Mouse (Mus musculus) hindbrain, embryonic 16.5 days (tissue): Measurements from ENCODE around the gene Dst. TPM values are rescaled to one million over a fixed set of nuclear protein-coding genes. Genes with fewer than 3 reads are reported as not detected.
A peak's percentile ranks its signal among the peaks of the same experiment; 100 is the strongest.

ENCODE experiments used
- ATAC-seq: fragments of 200-750 bp; cut with Nextera tagmentation; 2 replicates; pipeline ENCODE4 v1.8.0; 2017; ENCODE audit warnings: moderate TSS enrichment, moderate library complexity
- H3K27ac ChIP-seq: fragments of 300-500 bp; sonication (generic); 2 replicates; pipeline ENCODE4 v1.5.1; 2014; ENCODE audit warnings: low read depth, mild to moderate bottlenecking, control low read depth, low read length, moderate library complexity
- H3K27me3 ChIP-seq: fragments of 300-500 bp; sonication (generic); replicated peaks from 2 replicates; pipeline ENCODE4 v1.6.1; 2014; ENCODE audit warnings: low read length; ENCODE audit not compliant: control insufficient read depth, insufficient read depth
- H3K36me3 ChIP-seq: fragments of 300-500 bp; sonication (generic); 2 replicates; pipeline ENCODE4 v1.6.1; 2014; ENCODE audit warnings: mild to moderate bottlenecking, low read length, moderate library complexity, mixed read lengths; ENCODE audit not compliant: control insufficient read depth, insufficient read depth
- H3K4me1 ChIP-seq: fragments of 300-500 bp; sonication (generic); 2 replicates; pipeline ENCODE4 v1.6.1; 2014; ENCODE audit warnings: low read depth, low read length; ENCODE audit not compliant: control insufficient read depth, insufficient read depth
- H3K4me2 ChIP-seq: fragments of 300-500 bp; sonication (generic); 2 replicates; pipeline ENCODE4 v1.6.1; 2014; ENCODE audit warnings: mild to moderate bottlenecking, low read length, control low read depth, moderate library complexity
- H3K4me3 ChIP-seq: fragments of 300-500 bp; sonication (generic); 2 replicates; pipeline ENCODE4 v1.5.1; 2014; ENCODE audit warnings: mild to moderate bottlenecking, low read length, control low read depth, moderate library complexity
- H3K9ac ChIP-seq: fragments of 300-500 bp; sonication (generic); 2 replicates; pipeline ENCODE4 v1.6.1; 2014; ENCODE audit warnings: low read depth, mild to moderate bottlenecking, control low read depth, low read length, moderate library complexity
- H3K9me3 ChIP-seq: fragments of 300-500 bp; sonication (generic); 2 replicates; pipeline ENCODE4 v1.6.1; 2014; ENCODE audit warnings: mild to moderate bottlenecking, low read length, moderate library complexity; ENCODE audit not compliant: control insufficient read depth
- WGBS: fragments of 180-500 bp; shearing (Covaris S2); extraction: QIAGEN DNeasy Blood & Tissue Kit; methylation state at CpG from one replicate; pipeline ENCODE4 v1.1.7; 2014; 5-methylcytosine and 5-hydroxymethylcytosine counted together
- polyA plus RNA-seq: library from polyadenylated mRNA; unstranded; fragments of >200 nt; fragmentation: Nextera tagmentation; extraction: Ambion mirVana; gene quantifications from 2 replicates; pipeline ENCODE4 v1.2.1, GENCODE M21; 2015

Gene Dst
- polyA plus RNA-seq, 1 experiment from 2014 or later: 38.3 TPM

GRCm38 (mm10) chr1:34109599-34110210 lies 201.7 kb downstream of the Dst start:
- 71% methylated on average over 6 of the region's 6 CpGs for WGBS

DNA sequence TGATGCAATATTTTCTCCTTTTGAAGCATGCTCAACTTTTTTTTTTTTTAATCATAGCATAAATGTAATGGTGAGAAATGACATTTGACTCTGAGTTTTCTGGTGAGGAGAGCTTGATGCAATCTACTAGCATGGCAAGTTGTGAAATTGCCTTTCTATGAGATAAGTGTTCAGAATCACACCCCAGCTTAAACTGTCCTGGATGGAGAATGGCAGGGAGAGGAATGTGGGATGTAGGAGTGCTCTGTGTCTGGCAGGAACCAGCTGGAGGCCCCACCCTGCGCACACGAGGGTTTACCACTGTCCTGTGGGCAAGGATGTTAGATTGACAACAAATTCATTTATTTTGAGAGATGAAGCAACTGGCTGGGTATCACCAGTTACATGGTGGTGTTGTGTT lies 202.8 kb downstream of the Dst start:
- 0 out of 2 replicates have a peak, but pooled peaks cover 2% of the 10 kb centered on the region for H3K4me1 ChIP-seq
- ATAC-seq: no peak
- no peaks in the 10 kb centered on the region for H3K9me3 ChIP-seq
- H3K27me3 ChIP-seq: no peaks in the 10 kb centered on the region
- H3K4me3 ChIP-seq: no peak overlapping the region
- no peak overlapping the region for H3K27ac ChIP-seq
- no peaks in the 10 kb centered on the region for H3K36me3 ChIP-seq
- H3K4me2 ChIP-seq: no peak overlapping the region
- no peak overlapping the region for H3K9ac ChIP-seq
- 75% methylated on average over 2 of the region's 2 CpGs for WGBS

More at GRCm38 (mm10) chr1:34109599-34110210, 201.7 kb downstream of the Dst start:
- Histone ChIP-seq H3K4me2 (no peak overlapping the region), H3K4me1 (0 out of 2 replicates have a peak, but pooled peaks cover 2% of the 10 kb centered on the region), H3K9me3 (no peaks in the 10 kb centered on the region), H3K36me3 (no peaks in the 10 kb centered on the region), H3K27ac (no peak overlapping the region), H3K9ac (no peak overlapping the region), H3K27me3 (no peaks in the 10 kb centered on the region), H3K4me3 (no peak overlapping the region)
- no peak for ATAC-seq

DNA sequence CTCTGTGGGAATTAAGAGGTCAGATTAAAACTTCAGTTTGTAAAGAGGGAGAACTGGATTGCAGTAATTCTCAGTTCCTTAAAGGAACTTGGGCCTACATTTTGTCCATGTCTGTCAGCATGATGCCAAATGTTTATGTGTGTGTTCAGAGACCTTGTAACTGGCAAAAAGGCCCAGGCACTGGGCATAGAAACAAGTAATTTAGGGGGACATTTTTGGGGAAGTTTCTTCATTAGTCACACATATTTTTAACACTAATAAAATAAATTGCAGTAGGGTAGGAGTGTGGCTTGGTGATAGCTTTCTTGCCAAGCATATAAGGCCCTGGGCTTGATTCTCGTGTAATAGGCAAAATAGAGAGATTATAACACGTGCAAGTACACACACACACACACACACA lies 203.9 kb downstream of the Dst start:
- no peaks in the 10 kb centered on the region for H3K9me3 ChIP-seq
- H3K36me3 ChIP-seq: no peaks in the 10 kb centered on the region
- H3K9ac ChIP-seq: no peak overlapping the region
- no peak overlapping the region for H3K27ac ChIP-seq
- WGBS: 91% methylated on average over 2 of the region's 2 CpGs
- no peaks in the 10 kb centered on the region for H3K27me3 ChIP-seq
- H3K4me2 ChIP-seq: no peak overlapping the region
- no peak for ATAC-seq
- no peaks in the 10 kb centered on the region for H3K4me1 ChIP-seq
- no peak overlapping the region for H3K4me3 ChIP-seq

- WGBS: 81% methylated on average over 11 of the region's 11 CpGs
- ATAC-seq: no peak
Observed at GRCm38 (mm10) chr1:34116444-34116843, 208.4 kb downstream of the Dst start.

GRCm38 (mm10) chr1:34117056-34117455 lies 209.0 kb downstream of the Dst start:
- Histone ChIP-seq H3K9me3 (no peaks in the 10 kb centered on the region), H3K4me1 (peaks cover 5% of the 10 kb centered on the region), H3K4me2 (no peak overlapping the region), H3K27ac (no peak overlapping the region), H3K9ac (no peak overlapping the region), H3K36me3 (no peaks in the 10 kb centered on the region), H3K27me3 (no peaks in the 10 kb centered on the region), H3K4me3 (no peak overlapping the region)
- WGBS: 87% methylated on average over 9 of the region's 9 CpGs
- no peak for ATAC-seq

More at GRCm38 (mm10) chr1:34116444-34116843, 208.4 kb downstream of the Dst start:
- Histone ChIP-seq H3K36me3 (no peaks in the 10 kb centered on the region), H3K4me3 (no peak overlapping the region), H3K27me3 (no peaks in the 10 kb centered on the region), H3K9ac (no peak overlapping the region), H3K27ac (no peak overlapping the region), H3K4me2 (no peak overlapping the region), H3K4me1 (peaks cover 4% of the 10 kb centered on the region), H3K9me3 (no peaks in the 10 kb centered on the region)

DNA sequence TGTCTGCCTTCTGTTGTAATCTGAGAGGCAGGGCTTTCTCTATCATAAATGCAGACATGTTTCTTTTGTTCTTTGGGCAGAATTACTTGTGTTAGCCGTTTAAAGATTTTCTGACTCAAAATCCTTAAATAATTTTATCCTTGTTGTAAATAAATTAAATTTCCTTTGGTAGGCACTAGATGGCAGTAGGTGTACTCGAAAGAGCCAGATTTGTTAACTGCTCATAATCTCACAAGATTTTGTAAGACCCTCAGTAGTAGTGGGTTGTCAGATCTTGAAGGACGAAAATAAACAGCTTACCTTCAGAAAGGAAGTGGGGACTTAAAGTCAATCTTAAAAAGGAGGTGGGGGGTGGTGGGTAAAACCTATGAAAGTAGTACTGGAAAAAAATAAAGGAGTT lies 209.7 kb downstream of the Dst start:
- WGBS: 54% methylated on average over 3 of the region's 3 CpGs

GRCm38 (mm10) chr1:34120066-34120465 lies 212.0 kb downstream of the Dst start:
- Histone ChIP-seq H3K9me3 (no peaks in the 10 kb centered on the region), H3K27me3 (no peaks in the 10 kb centered on the region), H3K36me3 (no peaks in the 10 kb centered on the region), H3K4me3 (no peak overlapping the region), H3K27ac (no peak overlapping the region), H3K4me2 (no peak overlapping the region), H3K9ac (no peak overlapping the region), H3K4me1 (peaks cover 7% of the 10 kb centered on the region)
- ATAC-seq: no peak
- 83% methylated on average over 6 of the region's 6 CpGs for WGBS

More for the DNA sequence above, 209.7 kb downstream of the Dst start:
- no peak for ATAC-seq
- no peaks in the 10 kb centered on the region for H3K9me3 ChIP-seq
- H3K4me2 ChIP-seq: no peak overlapping the region
- H3K27me3 ChIP-seq: no peaks in the 10 kb centered on the region
- H3K4me3 ChIP-seq: no peak overlapping the region
- no peak overlapping the region for H3K27ac ChIP-seq
- H3K9ac ChIP-seq: no peak overlapping the region
- no peaks in the 10 kb centered on the region for H3K36me3 ChIP-seq
- peaks cover 7% of the 10 kb centered on the region for H3K4me1 ChIP-seq

GRCm38 (mm10) chr1:34120602-34121001 lies 212.6 kb downstream of the Dst start:
- H3K27ac ChIP-seq: no peak overlapping the region; the same call in 1 of the 2 replicates
- H3K9me3 ChIP-seq: no peaks in the 10 kb centered on the region
- H3K4me1 ChIP-seq: peaks cover 7% of the 10 kb centered on the region
- ATAC-seq: no peak
- no peak overlapping the region for H3K4me2 ChIP-seq
- H3K4me3 ChIP-seq: no peak overlapping the region
- 65% methylated on average over 6 of the region's 6 CpGs for WGBS
- no peak overlapping the region for H3K9ac ChIP-seq
- H3K27me3 ChIP-seq: no peaks in the 10 kb centered on the region
- H3K36me3 ChIP-seq: no peaks in the 10 kb centered on the region

DNA sequence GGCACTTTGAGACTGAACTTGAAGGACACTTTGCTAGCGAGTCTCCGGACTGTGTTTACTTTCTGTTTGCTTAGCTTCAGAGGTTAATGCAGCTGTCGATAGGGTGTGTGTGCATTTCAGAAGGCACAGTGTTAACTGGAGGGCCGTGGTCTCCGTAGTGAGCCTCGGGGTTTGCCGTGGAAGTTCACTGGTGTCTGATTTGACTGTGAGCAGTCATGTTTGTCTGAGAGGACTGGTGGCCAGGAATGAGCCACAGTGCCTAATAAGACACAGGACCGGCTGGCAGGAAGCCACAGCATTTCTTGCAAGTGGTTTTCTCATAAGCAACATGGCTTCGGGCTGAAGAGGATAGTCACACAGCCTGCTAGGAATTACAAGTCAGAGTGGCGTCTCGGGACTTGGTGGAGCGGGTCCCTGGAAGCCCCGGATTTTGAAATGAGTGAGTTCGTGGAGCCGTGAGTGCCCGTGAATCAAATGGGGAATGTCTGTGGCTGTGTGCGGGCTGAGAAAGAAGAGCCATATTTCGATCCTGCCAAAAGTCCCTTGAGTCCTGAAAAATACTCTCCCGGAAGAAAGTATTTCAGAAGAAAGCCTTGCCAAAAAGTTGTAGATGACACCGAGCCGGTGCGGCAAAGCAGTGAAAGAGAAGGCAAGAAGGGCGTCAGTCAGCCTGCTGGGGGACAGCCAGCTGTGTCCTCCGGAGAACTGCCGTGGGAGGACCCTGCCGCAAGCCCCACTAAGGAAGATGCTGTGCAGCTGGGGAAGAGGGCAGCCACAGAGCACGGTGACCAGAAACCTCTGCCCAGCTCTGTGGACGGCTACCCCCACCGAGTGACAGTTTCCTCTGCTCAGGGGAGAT lies 213.4 kb downstream of the Dst start:
- peak overlapping the region; percentile 9 for H3K4me3 ChIP-seq
- 0 out of 2 replicates have a peak, but pooled peaks have one; percentile 31 for ATAC-seq
- peak overlapping the region; percentile 44; the same call in 1 of the 2 replicates for H3K27ac ChIP-seq

More for the DNA sequence above, 213.4 kb downstream of the Dst start:
- H3K4me1 ChIP-seq: peaks cover 7% of the 10 kb centered on the region
- no peaks in the 10 kb centered on the region for H3K36me3 ChIP-seq
- no peaks in the 10 kb centered on the region for H3K9me3 ChIP-seq
- peak overlapping the region; percentile 43 for H3K4me2 ChIP-seq
- WGBS: 60% methylated on average over 29 of the region's 29 CpGs
- no peaks in the 10 kb centered on the region for H3K27me3 ChIP-seq
- H3K9ac ChIP-seq: 0 out of 2 replicates have a peak overlapping the region, but pooled peaks have one; percentile 18
